Mouse (Mus musculus): ENCODE results near the gene Apol8. TPM values are rescaled to one million over a fixed set of nuclear protein-coding genes. Genes with fewer than 3 reads are reported as not detected.
"Not testable (repeated sequence)": the region's sequence is repeated elsewhere in the genome, so short reads cannot be mapped to it uniquely, and the experiment has no call there.

Apol8 gene
- polyA plus RNA-seq, 1 experiment, result 4.8 TPM

- H3K4me1 ChIP-seq (ENCODE audit: control insufficient read depth, insufficient read depth, low read length); H3K4me3 ChIP-seq (ENCODE audit: insufficient read depth, low read length); H3K27ac ChIP-seq (ENCODE audit: insufficient read depth, low read length): not testable (repeated sequence)
These were observed 47.9 kb downstream of the Apol8 start for GRCm38 (mm10) chr15:77708936-77709335.

GRCm38 (mm10) chr15:77705306-77705705 is 51.5 kb downstream of the Apol8 start:
- H3K27ac ChIP-seq (ENCODE audit: insufficient read depth, low read length); H3K4me1 ChIP-seq (ENCODE audit: control insufficient read depth, insufficient read depth, low read length); H3K4me3 ChIP-seq (ENCODE audit: insufficient read depth, low read length): not testable (repeated sequence)

GRCm38 (mm10) chr15:77698656-77699055 is 58.1 kb downstream of the Apol8 start, which contains the start of gene Apol7e:
Gene Apol7e (plus strand): TSS chr15:77698857.
- H3K4me3 ChIP-seq (ENCODE audit: insufficient read depth, low read length); H3K4me1 ChIP-seq (ENCODE audit: control insufficient read depth, insufficient read depth, low read length); H3K27ac ChIP-seq (ENCODE audit: insufficient read depth, low read length): not testable (repeated sequence)

Other genes starting within 250 kb of the Apol8 start
- not detected in 2 replicates for gene Apol11a, start 248.7 kb downstream of the Apol8 start, polyA plus RNA-seq (2012; rRNA removed)
- not detected in 2 replicates for gene Apol7c, start 223.7 kb downstream of the Apol8 start, polyA plus RNA-seq (2012; rRNA removed)
- gene 1700025B11Rik, start 195.1 kb downstream of the Apol8 start, polyA plus RNA-seq (2012; rRNA removed), result not detected in 2 replicates
- 0.21 and 0.28 TPM in 2 replicates for gene Apol10b, start 160.9 kb downstream of the Apol8 start, polyA plus RNA-seq (2012; rRNA removed)
- gene Gm36245, start 157.7 kb downstream of the Apol8 start, polyA plus RNA-seq (2012; rRNA removed), result not detected in 2 replicates
- gene Apol11b, start 113.7 kb downstream of the Apol8 start, polyA plus RNA-seq (2012; rRNA removed), result 0.06 TPM in 1 of 2 replicates, not detected in the other
- gene Apol7e, start 58.1 kb downstream of the Apol8 start, polyA plus RNA-seq (2012; rRNA removed), result 0.17 TPM in 2 replicates
- 0.62 and 0.69 TPM in 2 replicates for gene Apol9b, start 28.0 kb downstream of the Apol8 start, polyA plus RNA-seq (2012; rRNA removed)
- gene Myh9, start 85.2 kb upstream of the Apol8 start, polyA plus RNA-seq (2012; rRNA removed), result 32.6 and 34.2 TPM in 2 replicates
- 192 and 197 TPM in 2 replicates for gene Txn2, start 172.0 kb upstream of the Apol8 start, polyA plus RNA-seq (2012; rRNA removed)
- gene Foxred2, start 199.7 kb upstream of the Apol8 start, polyA plus RNA-seq (2012; rRNA removed), result 14.4 and 15.2 TPM in 2 replicates
- gene Eif3d, start 213.8 kb upstream of the Apol8 start, polyA plus RNA-seq (2012; rRNA removed), result 106 and 111 TPM in 2 replicates